Mouse (Mus musculus) CD8-positive naive resting alpha-beta T cell, adult 2 months (primary cell): ENCODE measurements around the gene Maml1.

Experiments used
- DNase-seq, 2 experiments: peaks; one replicate each; pipeline ENCODE4 v3.0.0; 2022; ENCODE audit warnings: low read depth in 2 of 2, low spot score in 2 of 2

Gene Maml1

GRCm38 (mm10) chr11:50243926-50244325 is 48.2 kb downstream of the Maml1 start:
- DNase-seq, result no peak

GRCm38 (mm10) chr11:50240235-50240911 is 51.7 kb downstream of the Maml1 start:
- DNase-seq, result no peak

DNA sequence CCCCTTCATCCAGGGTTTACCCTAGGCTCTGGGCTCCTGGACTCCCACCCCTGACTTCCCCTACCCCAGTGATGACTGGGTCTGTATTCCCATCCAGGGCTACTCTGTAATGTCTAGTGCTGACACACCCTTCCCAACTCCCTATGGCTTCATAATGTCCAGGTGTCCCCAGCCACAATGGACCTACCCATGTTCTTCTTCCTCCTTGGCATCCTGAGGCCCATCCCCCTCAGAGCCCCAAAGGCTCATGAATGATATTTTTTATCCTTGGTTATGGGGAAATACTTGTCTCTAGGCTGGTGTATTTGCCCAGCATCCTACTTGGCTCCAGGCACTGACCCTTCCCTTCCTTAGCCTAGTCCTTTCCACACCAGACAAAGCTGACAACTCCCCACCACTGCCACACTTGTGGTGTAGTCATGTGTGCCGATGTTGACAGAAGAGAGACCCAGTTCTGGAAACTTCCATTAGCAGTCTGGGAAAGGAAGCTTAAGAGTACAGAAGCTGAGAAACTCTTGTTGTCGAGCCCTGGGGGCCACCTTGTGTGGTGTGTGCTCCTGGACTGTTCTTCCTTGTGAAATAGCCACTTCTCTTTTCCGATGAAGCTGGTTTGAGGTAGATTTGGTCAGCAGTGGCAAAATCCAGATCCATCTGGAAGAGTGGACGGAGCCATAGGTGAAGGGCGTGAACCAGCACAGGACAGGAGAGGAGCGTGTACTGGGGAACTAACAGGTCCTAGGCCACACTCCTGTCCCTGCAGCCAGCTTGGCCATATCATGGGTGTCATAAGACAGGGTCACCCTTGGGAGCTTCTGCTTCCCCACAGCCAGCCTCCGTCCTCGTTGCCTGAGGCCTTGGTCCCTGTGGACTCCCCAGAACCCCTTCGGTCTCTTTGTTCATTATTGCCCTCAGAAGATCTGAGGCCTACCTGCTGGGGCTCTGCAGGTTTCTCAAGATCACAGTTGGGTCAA is 53.0 kb downstream of the Maml1 start:
- no peak for DNase-seq

DNA sequence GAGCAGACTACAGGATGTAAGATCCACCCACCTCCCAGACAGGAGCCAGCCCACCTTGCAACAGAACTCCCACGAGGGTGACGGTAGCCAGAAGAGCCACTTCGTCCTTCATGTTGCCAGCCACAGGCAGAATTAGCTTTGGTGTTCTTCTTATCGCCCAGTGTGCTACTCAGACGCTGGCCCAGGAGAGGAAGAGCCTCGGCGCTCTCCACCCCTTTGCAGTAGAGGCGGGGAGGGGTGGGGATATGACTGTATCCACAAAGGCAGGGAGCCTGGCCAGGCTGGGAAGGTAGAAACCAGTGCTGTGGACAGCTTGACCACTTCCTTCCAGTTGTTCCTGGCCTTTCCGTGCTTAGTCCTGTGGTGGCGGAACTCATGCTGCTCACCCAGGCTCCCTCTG is 53.8 kb downstream of the Maml1 start, which contains the start of gene Ltc4s:
Ltc4s (minus strand) TSS at position 293 of the 400 bp plus-strand sequence.
- no peak for DNase-seq

DNA sequence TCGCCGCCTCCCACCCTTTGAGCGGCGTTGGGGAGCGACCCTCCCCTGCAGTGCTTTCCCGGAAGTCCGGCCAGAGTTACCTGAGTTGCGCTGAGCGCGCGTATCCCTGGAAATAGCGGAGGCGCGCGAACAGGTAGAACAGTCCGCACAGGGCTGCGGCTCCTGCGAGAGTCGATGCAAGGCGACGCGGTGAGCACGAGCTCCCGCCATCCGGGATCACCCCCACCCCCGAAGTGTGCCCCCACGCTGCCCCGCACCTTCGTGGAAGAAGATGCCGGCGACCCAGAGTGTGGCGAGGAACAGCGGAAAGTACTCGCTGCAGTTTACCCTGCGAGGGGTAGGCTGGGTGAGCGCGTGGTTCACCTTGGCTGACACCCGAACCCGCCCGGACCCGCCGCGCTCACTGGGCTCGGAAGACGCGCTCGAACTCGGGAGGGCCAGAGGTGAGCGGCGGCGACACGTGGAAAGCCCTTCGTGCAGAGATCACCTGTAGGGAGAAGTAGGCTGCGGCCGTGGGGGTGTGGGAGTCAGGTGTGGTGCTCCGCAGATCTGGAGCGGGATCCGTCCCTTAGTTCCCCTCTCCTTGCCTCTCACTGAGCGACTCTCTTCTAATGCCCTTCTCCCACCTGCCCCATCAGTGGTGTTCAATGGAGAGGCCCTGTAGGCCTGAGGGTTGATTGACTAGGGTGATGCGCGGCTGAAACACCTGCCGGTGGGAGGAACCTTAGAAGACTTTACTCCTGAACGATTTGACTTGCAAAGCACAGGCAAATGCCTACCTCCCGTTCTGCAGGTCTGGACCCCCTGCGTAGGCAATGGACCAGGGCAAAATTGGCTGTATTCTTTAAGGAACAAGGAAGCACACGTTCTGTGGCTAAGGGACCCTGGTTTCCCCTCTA is 54.9 kb downstream of the Maml1 start:
- no peak for DNase-seq

DNA sequence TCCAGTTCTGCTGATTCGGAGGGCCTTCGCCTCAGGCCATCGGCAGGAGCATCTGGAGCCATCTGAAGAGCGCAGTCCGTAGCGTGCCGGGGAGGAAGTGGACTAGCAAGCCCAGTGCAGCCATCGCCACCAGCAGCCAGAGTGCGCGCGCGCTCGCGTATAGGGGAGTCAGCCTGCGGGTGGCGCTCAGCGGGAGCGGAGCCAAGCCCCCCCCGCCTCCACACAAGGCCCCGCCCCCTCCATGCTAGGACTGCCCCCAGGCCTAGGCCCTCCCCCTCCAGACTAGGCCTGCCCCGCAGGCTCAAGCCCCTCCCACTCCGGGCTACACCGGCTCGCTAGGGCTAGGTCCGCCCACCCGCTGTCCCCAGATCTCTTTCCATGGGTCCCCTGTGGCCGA is 55.6 kb downstream of the Maml1 start:
- peak; percentile 83 to 92 for DNase-seq

GRCm38 (mm10) chr11:50234606-50235005 is 57.5 kb downstream of the Maml1 start:
- no peak for DNase-seq

DNA sequence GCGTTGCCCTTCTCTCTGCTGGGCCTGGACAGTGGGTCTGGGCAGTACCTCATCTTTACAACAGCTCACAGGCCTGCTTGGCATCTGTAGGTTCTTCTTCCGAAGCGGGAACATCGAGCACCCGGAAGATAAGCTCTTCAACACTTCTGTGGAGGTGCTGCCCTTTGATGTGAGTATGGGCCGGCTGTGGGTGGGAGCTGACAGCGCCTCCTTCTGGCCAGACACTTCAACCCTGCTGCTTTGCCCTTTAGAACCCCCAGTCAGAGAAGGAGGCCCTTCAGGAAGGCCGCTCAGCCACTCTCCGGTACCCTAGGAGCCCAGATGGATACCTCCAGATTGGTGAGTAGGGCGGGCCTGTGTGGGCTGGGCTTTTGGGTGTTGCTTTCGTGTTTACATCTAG is 58.1 kb downstream of the Maml1 start:
- no peak for DNase-seq

DNA sequence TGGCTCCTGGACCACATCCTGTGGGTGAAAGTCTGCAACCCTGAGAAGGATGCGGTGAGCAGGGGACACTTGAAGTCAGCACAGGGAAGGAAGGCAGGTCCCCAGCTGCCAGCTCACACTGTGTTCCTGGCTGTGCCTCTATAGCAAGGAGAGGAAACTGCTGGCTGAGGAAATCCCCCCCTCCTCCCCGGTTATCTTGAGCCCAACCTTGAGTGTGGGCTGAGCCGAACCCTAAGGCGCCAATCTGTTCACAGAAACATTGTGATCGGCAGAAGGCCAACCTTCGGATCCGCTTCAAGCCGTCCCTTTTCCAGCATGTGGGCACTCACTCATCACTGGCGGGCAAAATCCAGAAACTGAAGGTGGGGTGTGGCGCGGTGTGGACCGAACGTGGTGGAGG is 59.1 kb downstream of the Maml1 start:
- no peak for DNase-seq

GRCm38 (mm10) chr11:50231411-50231810 is 60.7 kb downstream of the Maml1 start:
- DNase-seq, result peak; percentile 57 to 81

GRCm38 (mm10) chr11:50230481-50231304 is 61.4 kb downstream of the Maml1 start:
- DNase-seq, result no peak

DNA sequence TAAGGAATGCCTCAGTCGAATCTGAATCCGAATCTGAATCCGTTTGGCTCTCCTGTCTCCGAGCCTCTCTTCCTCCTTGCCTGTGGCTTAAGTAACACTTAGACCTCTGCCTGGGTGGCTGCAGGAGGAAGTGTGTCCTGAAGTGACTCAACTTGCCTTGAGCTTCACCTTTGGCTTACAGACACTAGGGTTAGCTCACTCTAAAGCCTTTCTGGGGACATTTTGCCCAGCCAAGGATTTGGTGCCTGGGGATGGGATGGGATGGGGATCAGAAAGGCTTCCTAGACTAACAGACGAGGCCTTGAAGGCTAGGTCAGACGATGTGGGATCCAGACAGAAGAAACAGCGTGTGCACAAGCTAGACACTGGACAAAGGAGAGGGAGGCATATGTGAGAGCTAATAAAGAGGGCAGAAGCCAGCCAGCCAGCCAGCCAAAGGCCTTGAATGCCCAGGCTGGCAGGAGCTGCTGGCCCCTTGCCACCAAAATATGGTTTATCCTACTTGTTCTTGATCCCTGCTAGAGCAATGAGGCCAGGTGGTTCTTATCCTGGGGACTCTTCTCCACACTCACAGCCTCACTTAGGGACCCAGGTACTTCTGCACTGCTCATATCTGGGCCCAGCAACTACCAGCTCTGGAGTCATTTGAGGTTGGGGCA is 62.7 kb downstream of the Maml1 start:
- DNase-seq, result no peak

DNA sequence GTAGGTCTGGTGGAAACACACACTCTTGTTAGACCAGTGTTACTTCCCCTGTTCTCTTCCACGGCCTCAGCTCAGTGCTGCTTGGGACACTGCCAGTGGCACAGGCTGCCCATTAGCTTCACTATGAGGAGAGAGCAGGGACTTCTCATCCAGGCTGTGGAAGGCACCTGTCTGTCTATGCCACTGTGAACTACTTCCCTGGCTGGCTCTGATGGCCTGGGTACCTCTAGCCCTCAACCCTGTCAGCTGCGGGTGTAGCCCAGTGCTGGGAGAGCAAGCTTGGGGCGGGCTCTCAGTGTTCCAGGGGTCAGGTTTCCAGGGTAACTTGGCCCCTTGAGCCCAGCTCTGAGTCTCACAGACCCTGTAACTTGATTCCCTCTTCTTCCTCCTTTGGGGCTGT is 63.3 kb downstream of the Maml1 start:
- no peak for DNase-seq

GRCm38 (mm10) chr11:50227736-50228135 is 64.4 kb downstream of the Maml1 start:
- no peak for DNase-seq

DNA sequence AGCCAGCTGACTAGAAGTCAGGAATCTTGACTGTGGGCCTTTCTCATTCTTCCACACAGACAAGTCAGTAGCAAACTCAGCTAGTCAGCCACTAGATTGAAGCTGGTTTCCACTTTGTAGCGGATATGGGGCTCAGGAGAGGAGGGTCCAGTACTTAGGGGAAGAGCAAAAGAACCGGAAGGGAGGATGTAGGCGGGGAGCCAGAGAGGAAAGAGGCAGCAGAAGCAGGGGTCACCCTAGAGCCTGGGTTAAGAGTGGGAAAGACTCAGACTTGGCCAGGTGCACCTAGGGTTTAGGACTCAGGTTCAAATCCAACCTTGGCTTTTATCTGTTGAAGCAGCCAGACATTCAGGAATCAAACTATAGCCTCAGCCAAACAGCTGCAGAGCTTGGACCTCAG is 64.9 kb downstream of the Maml1 start:
- DNase-seq, result no peak

GRCm38 (mm10) chr11:50226406-50226805 is 65.7 kb downstream of the Maml1 start:
- DNase-seq, result no peak

- DNase-seq, result no peak
Observed at GRCm38 (mm10) chr11:50225611-50226378, 66.3 kb downstream of the Maml1 start.

GRCm38 (mm10) chr11:50224671-50225530 is 67.2 kb downstream of the Maml1 start:
- DNase-seq, result peak in 1 of 2 experiments; percentile 34
